In the genomic region with DNA sequence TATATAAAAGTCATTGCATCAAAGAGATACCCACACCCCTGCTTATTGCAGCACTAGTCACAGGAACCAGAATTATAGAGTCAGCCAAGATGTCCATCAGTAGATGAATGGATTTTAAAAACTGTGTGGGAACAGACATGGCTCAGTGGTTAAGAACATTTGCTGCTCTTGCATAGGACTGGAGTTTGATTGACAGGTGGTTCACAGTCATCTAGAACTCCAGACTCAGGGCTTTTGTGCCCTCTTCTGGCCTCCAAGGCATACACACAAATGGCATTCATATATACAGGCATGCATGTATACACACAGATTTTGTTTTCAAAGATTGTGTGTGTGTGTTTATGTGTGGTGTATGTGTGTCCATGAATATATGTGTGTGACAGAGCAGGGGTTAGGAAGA, we compare ENCODE assay signal across 10 mouse cellular contexts. TPM values are rescaled to one million over a fixed set of nuclear protein-coding genes. Genes with fewer than 3 reads are reported as not detected.
DNase-seq lines count a peak whose midpoint lies in the region; ATAC-seq and TF ChIP-seq lines count a peak whose summit lies in the region.
"Had no signal": no experiment of that assay in that cellular context is flagged by ENCODE, and none has a peak within 500 bp of the region (broad histone marks: within the 10 kb centered on the region; RNA-seq: fewer than 3 reads in every experiment).

No protein-coding gene starts in this region.

- H3K4me1 ChIP-seq in forebrain, embryonic 13.5 days: peaks cover 34% of the 10 kb centered on the region
- H3K4me1 ChIP-seq in forebrain, embryonic 12.5 days: peaks cover 17% of the 10 kb centered on the region
- peaks cover 6 to 10% of the 10 kb centered on the region in 2 experiments for H3K4me1 ChIP-seq in liver, embryonic 14.5 days (replicated peaks; ENCODE audit: control insufficient read depth in 2 of 2, insufficient read depth in 2 of 2, low read length in 1 of 2)

- H3K4me3 ChIP-seq in forebrain, embryonic 13.5 days: no peak overlapping the region
- H3K4me3 ChIP-seq in forebrain, embryonic 12.5 days (replicated peaks): no peak overlapping the region
- H3K4me3 ChIP-seq in liver, embryonic 14.5 days (ENCODE audit: insufficient read depth in 1 of 2, low read depth in 2 of 2, low read length in 2 of 2): no peak overlapping the region
- H3K4me3 ChIP-seq: embryonic facial prominence, embryonic 15.5 days; lung, embryonic 15.5 days had no signal

- H3K9ac ChIP-seq in forebrain, embryonic 13.5 days: no peak overlapping the region
- H3K9ac ChIP-seq in forebrain, embryonic 12.5 days: no peak overlapping the region
- no peak overlapping the region for H3K9ac ChIP-seq in liver, embryonic 14.5 days (replicated peaks)
- H3K9ac ChIP-seq: embryonic facial prominence, embryonic 15.5 days; lung, embryonic 15.5 days had no signal

- H3K4me2 ChIP-seq in forebrain, embryonic 13.5 days: no peak overlapping the region
- no peak overlapping the region for H3K4me2 ChIP-seq in forebrain, embryonic 12.5 days
- H3K4me2 ChIP-seq in liver, embryonic 14.5 days (ENCODE audit: low read depth): no peak overlapping the region
- H3K4me2 ChIP-seq: embryonic facial prominence, embryonic 15.5 days; lung, embryonic 15.5 days had no signal

- no peak for TF ChIP-seq EP300 in liver, embryonic 14.5 days (IDR thresholded peaks at IDR 0.05; ENCODE audit: low read depth)

- peak; percentile 72 for ATAC-seq in forebrain, embryonic 13.5 days
- ATAC-seq in forebrain, embryonic 12.5 days (ENCODE audit: low FRiP score): no peak
- peak; percentile 55; the same call in 1 of the 2 replicates for ATAC-seq in liver, embryonic 14.5 days (ENCODE audit: insufficient read depth)

- intact Hi-C loops in left cerebral cortex, postnatal 25 days (cut with DNase I): no loop called here

- H3K27me3 ChIP-seq in forebrain, embryonic 13.5 days: no peaks in the 10 kb centered on the region
- H3K27me3 ChIP-seq in forebrain, embryonic 12.5 days: no peaks in the 10 kb centered on the region
- H3K27me3 ChIP-seq in liver, embryonic 14.5 days (ENCODE audit: control insufficient read depth, insufficient read depth, low read length): no peaks in the 10 kb centered on the region
- H3K27me3 ChIP-seq: embryonic facial prominence, embryonic 15.5 days; lung, embryonic 15.5 days had no signal

- no peaks in the 10 kb centered on the region for H3K36me3 ChIP-seq in forebrain, embryonic 13.5 days (ENCODE audit: poor library complexity, severe bottlenecking)
- H3K36me3 ChIP-seq in forebrain, embryonic 12.5 days (replicated peaks): no peaks in the 10 kb centered on the region
- no peaks in the 10 kb centered on the region for H3K36me3 ChIP-seq in liver, embryonic 14.5 days (replicated peaks; ENCODE audit: control insufficient read depth, insufficient read depth, low read depth)
- H3K36me3 ChIP-seq: embryonic facial prominence, embryonic 15.5 days; lung, embryonic 15.5 days had no signal

- DNase-seq in 416B (ENCODE audit: low read depth): peak; percentile 88
- DNase-seq in fibroblast of lung, adult 2 months (ENCODE audit: low read depth): peak; percentile 29
- peak in 1 of 3 experiments; percentile 17 for DNase-seq in liver, embryonic 14.5 days (ENCODE audit: low read depth in 3 of 3, low spot score in 3 of 3)
- no peak for DNase-seq in spleen, adult 18-20 months
- DNase-seq in left cerebral cortex, postnatal 25 days (ENCODE audit: low spot score in 2 of 2): no peak
- DNase-seq in ovary, postnatal 14 days (ENCODE audit: low spot score): no peak

- H3K27ac ChIP-seq in forebrain, embryonic 13.5 days: no peak overlapping the region
- no peak overlapping the region for H3K27ac ChIP-seq in forebrain, embryonic 12.5 days
- no peak overlapping the region for H3K27ac ChIP-seq in liver, embryonic 14.5 days
- H3K27ac ChIP-seq: embryonic facial prominence, embryonic 15.5 days; lung, embryonic 15.5 days had no signal

- peak; percentile 51 for TF ChIP-seq CTCF in liver, embryonic 14.5 days (IDR thresholded peaks at IDR 0.05; ENCODE audit: low read depth)

- no peaks in the 10 kb centered on the region for H3K9me3 ChIP-seq in forebrain, embryonic 13.5 days (replicated peaks)
- no peaks in the 10 kb centered on the region for H3K9me3 ChIP-seq in forebrain, embryonic 12.5 days
- no peaks in the 10 kb centered on the region for H3K9me3 ChIP-seq in liver, embryonic 14.5 days (ENCODE audit: control insufficient read depth, low read length)
- H3K9me3 ChIP-seq: embryonic facial prominence, embryonic 15.5 days; lung, embryonic 15.5 days had no signal

RNA-seq across cellular contexts. Expression of gene Mkln1, which starts 14.0 kb away (rescaled TPM):
- polyA plus RNA-seq in forebrain, embryonic 13.5 days (2015; fragmentation: Nextera tagmentation; extraction: Ambion mirVana): 156 and 182 TPM in 2 replicates
- polyA plus RNA-seq in forebrain, embryonic 12.5 days (2016; fragmentation: Nextera tagmentation; extraction: Ambion mirVana): 187 and 208 TPM in 2 replicates
- polyA plus RNA-seq in liver, embryonic 14.5 days (2012; rRNA removed): 21.3 and 39.4 TPM in 2 replicates
- polyA plus RNA-seq in liver, embryonic 14.5 days (2014; fragmentation: Nextera tagmentation; extraction: Ambion mirVana): 133 and 138 TPM in 2 replicates
- 100 to 1,000 TPM; 143 to 152 TPM for total RNA-seq in left cerebral cortex, postnatal 25 days (2021)

Comparison
In these comparisons a context has a peak if more than half of its experiments do, and no peak if none do; other contexts are left out.
1. DNase-seq: peak in 416B (single experiment) and fibroblast of lung, adult 2 months (single experiment); none in spleen, adult 18-20 months (0 of 2), left cerebral cortex, postnatal 25 days (0 of 2) and ovary, postnatal 14 days (single experiment).